Mouse (Mus musculus) regulatory T cell (primary cell): Measurements from ENCODE around the gene Prkag1.

Source experiments
- in situ Hi-C: fragments of 300-600 bp; cut with MboI, MseI; formaldehyde crosslinking; loops from one replicate; pipeline ENCODE4 v1.15.1; 2025; ENCODE audit warnings: high pct_unique_total_duplicates

Gene Prkag1

GRCm38 (mm10) chr15:98774096-98774495 is 57.2 kb downstream of the Prkag1 start:
- in situ Hi-C loops = no loop called here

- in situ Hi-C loops = no loop called here
Observed at GRCm38 (mm10) chr15:98772511-98773211, 58.7 kb downstream of the Prkag1 start.

GRCm38 (mm10) chr15:98771813-98772425 is 59.4 kb downstream of the Prkag1 start:
- in situ Hi-C loops = no loop called here

- in situ Hi-C loops = no loop called here
Observed at GRCm38 (mm10) chr15:98768259-98768658, 63.1 kb downstream of the Prkag1 start.

GRCm38 (mm10) chr15:98765929-98766328 is 65.4 kb downstream of the Prkag1 start:
- in situ Hi-C loops = no loop called here
